Mouse (Mus musculus) midbrain, postnatal 0 days (tissue): ENCODE data around the gene Irak2. TPM values are rescaled to one million over a fixed set of nuclear protein-coding genes. Genes with fewer than 3 reads are reported as not detected.

Experiments
- ATAC-seq: fragments of 200-750 bp; cut with Nextera tagmentation; 2 replicates; pipeline ENCODE4 v1.8.0; 2017; ENCODE audit warnings: moderate number of reproducible peaks, mild to moderate bottlenecking, moderate TSS enrichment, moderate library complexity; ENCODE audit not compliant: low FRiP score
- DNase-seq: peaks from one replicate; pipeline ENCODE4 v3.0.0-alpha.2; 2015; ENCODE audit warnings: low spot score
- H3K27ac ChIP-seq: fragments of 300-500 bp; sonication (generic); 2 replicates; pipeline ENCODE4 v1.5.1; 2014; ENCODE audit warnings: low read depth, mild to moderate bottlenecking, low read length, mixed read lengths
- H3K27me3 ChIP-seq: fragments of 300-500 bp; sonication (generic); 2 replicates; pipeline ENCODE4 v1.6.1; 2014; ENCODE audit warnings: low read length, control low read depth, mixed read lengths; ENCODE audit not compliant: insufficient read depth
- H3K36me3 ChIP-seq: fragments of 300-500 bp; sonication (generic); 2 replicates; pipeline ENCODE4 v1.6.1; 2014; ENCODE audit warnings: low read length, control low read depth, mixed read lengths; ENCODE audit not compliant: insufficient read depth
- H3K4me1 ChIP-seq: fragments of 300-500 bp; sonication (generic); 2 replicates; pipeline ENCODE4 v1.6.1; 2014; ENCODE audit warnings: mild to moderate bottlenecking, control low read depth, antibody characterized with exemption, low read length, mixed read lengths; ENCODE audit not compliant: insufficient read depth
- H3K4me2 ChIP-seq: fragments of 300-500 bp; sonication (generic); 2 replicates; pipeline ENCODE4 v1.6.1; 2014; ENCODE audit warnings: low read depth, mild to moderate bottlenecking, low read length, mixed read lengths; ENCODE audit not compliant: poor library complexity, severe bottlenecking
- H3K4me3 ChIP-seq: fragments of 300-500 bp; sonication (generic); 2 replicates; pipeline ENCODE4 v1.5.1; 2014; ENCODE audit warnings: low read depth, mild to moderate bottlenecking, low read length, moderate library complexity
- H3K9ac ChIP-seq: fragments of 300-500 bp; sonication (generic); replicated peaks from 2 replicates; pipeline ENCODE4 v1.6.1; 2014; ENCODE audit warnings: mild to moderate bottlenecking, low read length, moderate library complexity, mixed read lengths; ENCODE audit not compliant: poor library complexity, severe bottlenecking
- H3K9me3 ChIP-seq: fragments of 300-500 bp; sonication (generic); 2 replicates; pipeline ENCODE4 v1.6.1; 2016; ENCODE audit warnings: low read length, control low read depth
- CTCF ChIP-seq: IDR thresholded peaks from 2 replicates; pipeline ENCODE4 v1.5.1; 2016; ENCODE audit warnings: antibody characterized with exemption, mild to moderate bottlenecking
- WGBS: fragments of 180-500 bp; shearing (Covaris S2); extraction: QIAGEN DNeasy Blood & Tissue Kit; methylation state at CpG from one replicate; pipeline ENCODE4 v1.1.7; 2014; 5-methylcytosine and 5-hydroxymethylcytosine counted together
- polyA plus RNA-seq: library from polyadenylated mRNA; unstranded; fragments of >200 nt; fragmentation: Nextera tagmentation; extraction: Ambion mirVana; gene quantifications from 2 replicates; pipeline ENCODE4 v1.2.1, GENCODE M21; 2015
- total RNA-seq: library from RNA; depleted of rRNA; stranded (reverse); fragments of >200 nt; gene quantifications from 2 replicates; pipeline ENCODE4 v1.2.3, GENCODE M21; 2014

Irak2 gene
- total and polyA plus RNA-seq, 2 experiments from 2014 or later: 2.7 to 7.6 TPM

- no peak overlapping the region for H3K9ac ChIP-seq
- 83% methylated on average over 8 of the region's 8 CpGs for WGBS
- ATAC-seq (no peak), DNase-seq (no peak)
- no peaks in the 10 kb centered on the region for H3K36me3 ChIP-seq
- no peaks in the 10 kb centered on the region for H3K4me1 ChIP-seq
- no peak overlapping the region for H3K27ac ChIP-seq
- no peak overlapping the region for H3K4me3 ChIP-seq
- no peaks in the 10 kb centered on the region for H3K9me3 ChIP-seq
- H3K4me2 ChIP-seq: no peak overlapping the region
- no peak for TF ChIP-seq CTCF
- no peaks in the 10 kb centered on the region for H3K27me3 ChIP-seq
Measured at GRCm38 (mm10) chr6:113654102-113654501, 15.8 kb downstream of the Irak2 start.

- H3K36me3 ChIP-seq: no peaks in the 10 kb centered on the region
- no peak for ATAC-seq
- 87% methylated on average over 16 of the region's 16 CpGs for WGBS
Measured at GRCm38 (mm10) chr6:113654753-113655397, 16.6 kb downstream of the Irak2 start.

GRCm38 (mm10) chr6:113655475-113655874 lies 17.2 kb downstream of the Irak2 start:
- Histone ChIP-seq H3K9me3 (no peaks in the 10 kb centered on the region), H3K27me3 (no peaks in the 10 kb centered on the region), H3K36me3 (no peaks in the 10 kb centered on the region), H3K27ac (no peak overlapping the region), H3K4me3 (no peak overlapping the region), H3K4me2 (no peak overlapping the region), H3K9ac (no peak overlapping the region), H3K4me1 (no peaks in the 10 kb centered on the region)
- no peak for ATAC-seq
- WGBS: 93% methylated on average over 3 of the region's 3 CpGs
- no peak for DNase-seq
- no peak for TF ChIP-seq CTCF

More at GRCm38 (mm10) chr6:113654753-113655397, 16.6 kb downstream of the Irak2 start:
- Histone ChIP-seq H3K4me3 (no peak overlapping the region), H3K9ac (no peak overlapping the region), H3K4me1 (no peaks in the 10 kb centered on the region), H3K27ac (no peak overlapping the region), H3K27me3 (no peaks in the 10 kb centered on the region), H3K9me3 (no peaks in the 10 kb centered on the region), H3K4me2 (no peak overlapping the region)
- no peak for DNase-seq
- TF ChIP-seq CTCF: no peak

- 79% methylated on average over 6 of the region's 6 CpGs for WGBS
- H3K36me3 ChIP-seq: no peaks in the 10 kb centered on the region
- ATAC-seq (no peak), DNase-seq (no peak)
- no peaks in the 10 kb centered on the region for H3K9me3 ChIP-seq
- no peaks in the 10 kb centered on the region for H3K27me3 ChIP-seq
- no peak overlapping the region for H3K4me2 ChIP-seq
- TF ChIP-seq CTCF: no peak
- no peak overlapping the region for H3K27ac ChIP-seq
- H3K9ac ChIP-seq: no peak overlapping the region
- no peak overlapping the region for H3K4me3 ChIP-seq
- H3K4me1 ChIP-seq: no peaks in the 10 kb centered on the region
Measured at GRCm38 (mm10) chr6:113656847-113657246, 18.6 kb downstream of the Irak2 start.

GRCm38 (mm10) chr6:113658226-113658625 lies 20.0 kb downstream of the Irak2 start:
- Histone ChIP-seq H3K9ac (no peak overlapping the region), H3K9me3 (no peaks in the 10 kb centered on the region), H3K4me3 (no peak overlapping the region), H3K36me3 (no peaks in the 10 kb centered on the region), H3K27me3 (no peaks in the 10 kb centered on the region), H3K4me1 (no peaks in the 10 kb centered on the region), H3K27ac (no peak overlapping the region), H3K4me2 (no peak overlapping the region)
- WGBS: 60% methylated on average over 3 of the region's 3 CpGs
- no peak for TF ChIP-seq CTCF
- ATAC-seq: no peak
- DNase-seq: no peak

GRCm38 (mm10) chr6:113659648-113660491 lies 21.6 kb downstream of the Irak2 start:
- Histone ChIP-seq H3K36me3 (no peaks in the 10 kb centered on the region), H3K4me3 (no peak overlapping the region), H3K27ac (no peak overlapping the region), H3K27me3 (no peaks in the 10 kb centered on the region), H3K4me1 (no peaks in the 10 kb centered on the region), H3K9me3 (no peaks in the 10 kb centered on the region), H3K4me2 (no peak overlapping the region), H3K9ac (no peak overlapping the region)
- no peak for ATAC-seq
- no peak for TF ChIP-seq CTCF
- 73% methylated on average over 8 of the region's 8 CpGs for WGBS
- no peak for DNase-seq
